Mouse (Mus musculus): ENCODE results near the gene Ptprk.

Ptprk gene

GRCm38 (mm10) chr10:28618002-28618401, 543.4 kb downstream of the Ptprk start:
- TF ChIP-seq GATA4 (IDR thresholded peaks at IDR 0.05; ENCODE audit: insufficient replicate concordance, low read length): no peak

- TF ChIP-seq GATA4 (IDR thresholded peaks at IDR 0.05; ENCODE audit: insufficient replicate concordance, low read length): no peak
These were observed 544.8 kb downstream of the Ptprk start for GRCm38 (mm10) chr10:28619415-28619814.

GRCm38 (mm10) chr10:28636096-28636495, 561.5 kb downstream of the Ptprk start:
- TF ChIP-seq GATA4 (IDR thresholded peaks at IDR 0.05; ENCODE audit: insufficient replicate concordance, low read length): no peak

- no peak for TF ChIP-seq GATA4 (IDR thresholded peaks at IDR 0.05; ENCODE audit: insufficient replicate concordance, low read length)
These were observed 567.3 kb downstream of the Ptprk start for GRCm38 (mm10) chr10:28641887-28642286.

Measured in liver, adult (tissue).